Mouse (Mus musculus) stomach, embryonic 14.5 days (tissue): ENCODE results near the gene Gm5767. TPM values are rescaled to one million over a fixed set of nuclear protein-coding genes. Genes with fewer than 3 reads are reported as not detected.

ENCODE experiments used
- ATAC-seq: fragments of 200-750 bp; cut with Nextera tagmentation; 2 replicates; pipeline ENCODE4 v1.8.0; 2017; ENCODE audit warnings: low read depth, moderate TSS enrichment; ENCODE audit not compliant: insufficient number of reproducible peaks, insufficient read depth, low FRiP score
- H3K27ac ChIP-seq: fragments of 300-500 bp; sonication (generic); 2 replicates; pipeline ENCODE4 v1.5.1; 2014; ENCODE audit warnings: mild to moderate bottlenecking, low read length, moderate library complexity, mixed read lengths
- H3K27me3 ChIP-seq: fragments of 300-500 bp; sonication (generic); 2 replicates; pipeline ENCODE4 v1.6.1; 2014; ENCODE audit warnings: low read length, control low read depth, mixed read lengths; ENCODE audit not compliant: control insufficient read depth, insufficient read depth
- H3K36me3 ChIP-seq: fragments of 300-500 bp; sonication (generic); 2 replicates; pipeline ENCODE4 v1.6.1; 2014; ENCODE audit warnings: mild to moderate bottlenecking, control low read depth, low read length, moderate library complexity, mixed read lengths; ENCODE audit not compliant: control insufficient read depth, insufficient read depth
- H3K4me1 ChIP-seq: fragments of 300-500 bp; sonication (generic); 2 replicates; pipeline ENCODE4 v1.6.1; 2014; ENCODE audit warnings: low read length, control low read depth, mixed read lengths; ENCODE audit not compliant: control insufficient read depth, insufficient read depth
- H3K4me2 ChIP-seq: fragments of 300-500 bp; sonication (generic); replicated peaks from 2 replicates; pipeline ENCODE4 v1.6.1; 2014; ENCODE audit warnings: low read depth, low read length, control low read depth
- H3K4me3 ChIP-seq: fragments of 300-500 bp; sonication (generic); 2 replicates; pipeline ENCODE4 v1.5.1; 2014; ENCODE audit warnings: low read depth, low read length, control low read depth
- H3K9ac ChIP-seq: fragments of 300-500 bp; sonication (generic); replicated peaks from 2 replicates; pipeline ENCODE4 v1.6.1; 2014; ENCODE audit warnings: low read depth, mild to moderate bottlenecking, control low read depth, low read length, moderate library complexity, mixed read lengths
- H3K9me3 ChIP-seq: fragments of 300-500 bp; sonication (generic); 2 replicates; pipeline ENCODE4 v1.6.1; 2016; ENCODE audit warnings: low read depth, low read length, control low read depth; ENCODE audit not compliant: control insufficient read depth
- WGBS: fragments of 180-500 bp; shearing (Covaris S2); extraction: QIAGEN DNeasy Blood & Tissue Kit; methylation state at CpG from one replicate; pipeline ENCODE4 v1.1.7; 2014; 5-methylcytosine and 5-hydroxymethylcytosine counted together
- polyA plus RNA-seq: library from polyadenylated mRNA; unstranded; fragments of >200 nt; fragmentation: Nextera tagmentation; extraction: Ambion mirVana; gene quantifications from 2 replicates; pipeline ENCODE4 v1.2.1, GENCODE M21; 2014

Gene Gm5767
- polyA plus RNA-seq, 1 experiment from 2014 or later: not detected

- WGBS: under 1% methylated on average over 18 of the region's 18 CpGs
- no peak overlapping the region for H3K27ac ChIP-seq
These were observed 8.3 kb upstream of the Gm5767 start for GRCm38 (mm10) chr16:8672350-8672687.

GRCm38 (mm10) chr16:8672811-8673210 is 7.8 kb upstream of the Gm5767 start:
- Histone ChIP-seq H3K4me1 (peaks cover 24% of the 10 kb centered on the region; the same call in 1 of the 2 replicates), H3K4me2 (no peak overlapping the region), H3K9me3 (no peaks in the 10 kb centered on the region), H3K4me3 (no peak overlapping the region), H3K27me3 (no peaks in the 10 kb centered on the region), H3K9ac (no peak overlapping the region), H3K27ac (no peak overlapping the region), H3K36me3 (no peaks in the 10 kb centered on the region)
- ATAC-seq: no peak

More at GRCm38 (mm10) chr16:8672350-8672687, 8.3 kb upstream of the Gm5767 start:
- ATAC-seq: no peak
- H3K4me1 ChIP-seq: peaks cover 29% of the 10 kb centered on the region; the same call in 1 of the 2 replicates
- H3K4me2 ChIP-seq: peak overlapping the region; percentile 55
- H3K9ac ChIP-seq: no peak overlapping the region; the same call in 1 of the 2 replicates
- H3K9me3 ChIP-seq: no peaks in the 10 kb centered on the region
- H3K27me3 ChIP-seq: no peaks in the 10 kb centered on the region
- peak overlapping the region; percentile 61 for H3K4me3 ChIP-seq
- H3K36me3 ChIP-seq: no peaks in the 10 kb centered on the region

- WGBS: 63% methylated on average over 6 of the region's 6 CpGs
- ATAC-seq: no peak
- Histone ChIP-seq H3K4me3 (no peak overlapping the region), H3K9me3 (no peaks in the 10 kb centered on the region), H3K4me2 (no peak overlapping the region), H3K36me3 (no peaks in the 10 kb centered on the region), H3K9ac (no peak overlapping the region), H3K27me3 (no peaks in the 10 kb centered on the region), H3K27ac (no peak overlapping the region), H3K4me1 (peaks cover 21% of the 10 kb centered on the region; the same call in 1 of the 2 replicates)
These were observed 7.2 kb upstream of the Gm5767 start for GRCm38 (mm10) chr16:8673343-8673742.

GRCm38 (mm10) chr16:8674165-8674564 is 6.4 kb upstream of the Gm5767 start:
- no peak overlapping the region for H3K9ac ChIP-seq
- no peak overlapping the region for H3K4me3 ChIP-seq
- no peak for ATAC-seq
- H3K27me3 ChIP-seq: no peaks in the 10 kb centered on the region
- H3K4me1 ChIP-seq: peaks cover 18% of the 10 kb centered on the region; the same call in 1 of the 2 replicates
- WGBS: 4% methylated on average over 8 of the region's 8 CpGs
- H3K4me2 ChIP-seq: no peak overlapping the region
- H3K36me3 ChIP-seq: no peaks in the 10 kb centered on the region
- H3K9me3 ChIP-seq: no peaks in the 10 kb centered on the region
- no peak overlapping the region for H3K27ac ChIP-seq

GRCm38 (mm10) chr16:8675559-8675958 is 5.0 kb upstream of the Gm5767 start:
- H3K4me2 ChIP-seq: no peak overlapping the region
- no peak for ATAC-seq
- H3K36me3 ChIP-seq: no peaks in the 10 kb centered on the region
- H3K4me3 ChIP-seq: no peak overlapping the region
- no peaks in the 10 kb centered on the region for H3K27me3 ChIP-seq
- peaks cover 5% of the 10 kb centered on the region; the same call in 1 of the 2 replicates for H3K4me1 ChIP-seq
- H3K9me3 ChIP-seq: no peaks in the 10 kb centered on the region
- no peak overlapping the region for H3K27ac ChIP-seq
- no peak overlapping the region for H3K9ac ChIP-seq
- WGBS: 79% methylated on average over 8 of the region's 8 CpGs

- H3K4me3 ChIP-seq: no peak overlapping the region
- no peak overlapping the region for H3K4me2 ChIP-seq
- no peaks in the 10 kb centered on the region; the same call in 1 of the 2 replicates for H3K4me1 ChIP-seq
- no peak overlapping the region for H3K27ac ChIP-seq
- H3K36me3 ChIP-seq: no peaks in the 10 kb centered on the region
- H3K9ac ChIP-seq: no peak overlapping the region
- ATAC-seq: no peak
- H3K27me3 ChIP-seq: no peaks in the 10 kb centered on the region
- WGBS: 72% methylated on average over 2 of the region's 2 CpGs
- no peaks in the 10 kb centered on the region for H3K9me3 ChIP-seq
These were observed 4.3 kb upstream of the Gm5767 start for GRCm38 (mm10) chr16:8676228-8676627.

GRCm38 (mm10) chr16:8676800-8677199 is 3.8 kb upstream of the Gm5767 start:
- Histone ChIP-seq H3K4me1 (no peaks in the 10 kb centered on the region), H3K4me3 (no peak overlapping the region), H3K9me3 (no peaks in the 10 kb centered on the region), H3K4me2 (no peak overlapping the region), H3K27me3 (no peaks in the 10 kb centered on the region), H3K36me3 (no peaks in the 10 kb centered on the region), H3K9ac (no peak overlapping the region), H3K27ac (no peak overlapping the region)
- 54% methylated on average over 4 of the region's 4 CpGs for WGBS
- no peak for ATAC-seq

- no peak for ATAC-seq
- no peaks in the 10 kb centered on the region for H3K36me3 ChIP-seq
- 62% methylated on average over 5 of the region's 5 CpGs for WGBS
These were observed 2.5 kb upstream of the Gm5767 start for GRCm38 (mm10) chr16:8678035-8678434.

GRCm38 (mm10) chr16:8678676-8679075 is 1.9 kb upstream of the Gm5767 start:
- WGBS: 81% methylated on average over 4 of the region's 4 CpGs
- H3K4me1 ChIP-seq: no peaks in the 10 kb centered on the region
- H3K9me3 ChIP-seq: no peaks in the 10 kb centered on the region
- ATAC-seq: no peak
- no peaks in the 10 kb centered on the region for H3K36me3 ChIP-seq
- H3K4me3 ChIP-seq: no peak overlapping the region
- no peak overlapping the region for H3K4me2 ChIP-seq
- H3K27ac ChIP-seq: no peak overlapping the region
- H3K9ac ChIP-seq: no peak overlapping the region
- H3K27me3 ChIP-seq: no peaks in the 10 kb centered on the region

More at GRCm38 (mm10) chr16:8678035-8678434, 2.5 kb upstream of the Gm5767 start:
- Histone ChIP-seq H3K9me3 (no peaks in the 10 kb centered on the region), H3K27ac (no peak overlapping the region), H3K4me2 (no peak overlapping the region), H3K9ac (no peak overlapping the region), H3K4me1 (no peaks in the 10 kb centered on the region), H3K27me3 (no peaks in the 10 kb centered on the region), H3K4me3 (no peak overlapping the region)
